Mouse (Mus musculus): Measurements from ENCODE around the gene Ipo13.

Gene Ipo13

DNA sequence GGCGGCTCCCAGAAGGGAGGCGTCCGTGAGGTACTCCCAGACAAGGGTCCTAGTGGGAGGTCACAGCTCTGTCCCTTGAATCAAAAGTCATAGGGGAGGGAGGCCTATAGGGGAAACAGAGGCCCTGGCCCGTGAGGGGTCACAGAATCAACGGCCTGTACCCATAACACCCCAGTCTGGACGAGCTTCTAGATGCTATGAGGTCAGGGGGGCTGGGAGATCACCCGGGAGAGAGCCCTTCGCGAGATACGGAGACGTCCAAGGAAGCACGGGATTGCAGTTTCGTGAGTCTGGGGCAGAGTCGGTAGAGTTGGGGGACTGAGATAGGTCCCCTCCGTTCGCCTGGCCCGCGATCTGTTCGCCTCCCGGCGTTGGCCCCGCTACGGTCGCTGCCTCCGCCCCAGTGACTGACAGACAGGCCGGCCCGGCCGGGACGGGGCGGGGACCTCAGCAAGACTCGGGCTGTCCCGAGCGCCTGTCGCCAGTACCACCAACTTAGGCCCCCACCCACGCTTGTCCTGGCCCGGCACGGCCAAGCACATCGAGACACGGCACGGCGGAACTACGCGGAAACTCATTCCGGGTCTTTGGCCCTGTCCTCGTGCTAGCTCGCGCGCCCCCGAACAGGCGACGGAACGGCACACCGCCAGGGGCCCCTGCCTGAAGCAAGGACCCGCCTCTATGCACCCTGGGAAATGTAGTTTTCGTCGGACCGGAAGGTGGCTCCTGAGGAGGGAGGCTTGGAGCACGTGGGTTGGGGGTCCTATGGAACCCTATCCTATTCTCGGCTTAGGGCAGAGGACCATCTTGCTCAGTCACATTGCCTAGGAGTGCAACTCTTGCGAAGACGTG is at the start of gene Ipo13:
Gene Ipo13 (minus strand): TSS at position 409 of the 852 bp plus-strand sequence.
- peak; percentile 84 to 93 for DNase-seq (ENCODE audit: low spot score in 2 of 2)

- no peak for DNase-seq (ENCODE audit: low spot score in 2 of 2)
Measured at GRCm38 (mm10) chr4:117957492-117957891, 42.7 kb upstream of the Ipo13 start.

DNA sequence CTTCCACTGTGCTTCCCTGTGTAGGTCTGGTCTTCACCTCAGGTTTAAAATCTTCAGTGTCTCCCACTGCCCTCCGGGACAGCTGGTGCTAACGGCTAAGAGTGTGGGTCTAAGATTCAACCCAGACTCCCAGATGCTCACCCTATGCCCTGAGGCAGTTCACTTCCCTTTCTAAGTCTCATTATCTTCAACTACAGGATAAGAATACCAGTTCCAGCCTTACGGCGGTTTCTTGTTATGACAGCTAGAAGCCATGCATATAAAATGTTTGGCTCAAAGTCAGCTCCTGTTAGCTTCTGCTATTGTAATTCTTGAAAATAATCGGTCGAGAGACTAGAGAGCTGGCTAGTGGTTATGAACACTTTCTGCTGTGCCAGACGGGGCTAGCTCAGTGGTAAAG is 32.7 kb upstream of the Ipo13 start:
- no peak for DNase-seq (ENCODE audit: low spot score in 2 of 2)

DNA sequence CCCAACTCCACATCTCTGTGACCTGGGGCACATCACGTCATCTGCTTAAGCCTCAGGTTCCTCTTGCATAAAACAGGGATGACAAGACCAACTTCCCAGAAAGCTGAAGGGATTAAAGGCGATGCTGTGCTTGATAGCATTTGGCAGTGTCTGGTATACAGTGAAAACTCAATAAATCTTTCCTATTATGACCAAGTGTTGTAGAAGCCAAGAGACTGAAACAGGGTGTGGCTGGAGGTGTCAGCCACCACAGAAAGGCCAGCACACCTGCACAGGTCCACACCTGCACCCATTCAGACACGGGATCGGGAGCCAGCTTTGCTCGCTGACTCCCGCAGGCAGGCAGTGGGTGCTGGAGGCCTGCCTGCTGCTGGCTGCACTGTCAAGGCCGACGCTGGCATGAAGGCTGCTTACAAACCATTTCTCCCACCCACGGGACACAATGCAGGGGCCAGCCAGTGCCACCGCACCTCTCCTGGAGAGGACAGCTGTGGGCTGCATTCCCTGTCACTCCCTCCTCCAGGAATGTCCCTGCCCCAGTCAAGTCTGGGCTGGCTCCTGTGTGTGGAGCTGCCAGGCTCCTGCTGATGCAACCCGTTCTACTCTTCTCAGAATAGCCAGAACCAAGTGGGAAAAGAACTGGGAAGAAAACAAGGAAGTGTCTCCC is 32.0 kb upstream of the Ipo13 start:
- DNase-seq (ENCODE audit: low spot score in 2 of 2): no peak

- no peak for DNase-seq (ENCODE audit: low spot score in 2 of 2)
Measured at GRCm38 (mm10) chr4:117943317-117943716, 28.5 kb upstream of the Ipo13 start.

- no peak for DNase-seq (ENCODE audit: low spot score in 2 of 2)
Measured at GRCm38 (mm10) chr4:117936964-117937363, 22.2 kb upstream of the Ipo13 start.

DNA sequence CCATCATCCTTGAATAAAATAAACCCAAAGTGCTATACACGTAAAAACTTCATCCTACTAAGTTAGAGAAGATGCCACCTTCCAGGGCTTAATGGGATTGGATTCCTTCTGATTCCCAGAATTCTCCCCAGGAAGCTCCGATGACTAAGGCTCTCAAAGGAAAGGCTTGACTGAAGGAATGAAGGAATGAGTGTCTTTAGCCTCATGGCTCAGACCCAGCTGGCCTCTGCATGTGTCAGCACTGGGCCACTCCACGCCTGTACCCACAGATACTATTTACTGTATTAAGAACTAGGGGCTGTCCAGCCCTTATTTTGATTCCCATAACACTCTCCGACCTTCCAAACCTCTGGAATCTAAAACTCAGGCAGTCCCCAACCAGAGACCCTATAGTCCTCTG is 19.3 kb upstream of the Ipo13 start:
- no peak for DNase-seq (ENCODE audit: low spot score in 2 of 2)

- no peak for DNase-seq (ENCODE audit: low spot score in 2 of 2)
Measured at GRCm38 (mm10) chr4:117933248-117933647, 18.4 kb upstream of the Ipo13 start.

GRCm38 (mm10) chr4:117929391-117929881 is 14.6 kb upstream of the Ipo13 start, which contains the start of gene Artn:
Gene Artn (minus strand): TSS chr4:117929763.
- DNase-seq (ENCODE audit: low spot score in 2 of 2): no peak

- DNase-seq (ENCODE audit: low spot score in 2 of 2): peak; percentile 55 to 63
Measured at GRCm38 (mm10) chr4:117928699-117929241, 14.0 kb upstream of the Ipo13 start.

DNA sequence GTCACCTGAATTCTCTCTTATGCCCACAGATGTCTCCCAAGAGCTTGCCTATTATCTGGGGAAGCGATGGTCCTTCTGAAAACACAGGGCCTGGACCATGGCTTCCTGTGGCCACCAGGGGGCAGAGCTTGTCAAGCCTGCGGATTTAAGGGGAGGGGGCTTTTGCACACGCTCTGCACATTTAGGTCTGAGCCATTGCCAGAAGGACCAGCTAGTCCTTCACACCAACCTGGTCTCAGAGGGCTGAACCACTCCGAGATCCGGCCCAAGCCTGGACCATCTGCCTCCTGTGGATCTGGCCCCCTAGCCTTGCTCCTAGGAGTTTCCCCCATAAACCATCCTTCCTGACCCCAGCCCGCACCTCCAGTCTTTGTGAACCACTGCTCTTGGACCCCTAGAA is 13.4 kb upstream of the Ipo13 start:
- no peak for DNase-seq (ENCODE audit: low spot score in 2 of 2)

DNA sequence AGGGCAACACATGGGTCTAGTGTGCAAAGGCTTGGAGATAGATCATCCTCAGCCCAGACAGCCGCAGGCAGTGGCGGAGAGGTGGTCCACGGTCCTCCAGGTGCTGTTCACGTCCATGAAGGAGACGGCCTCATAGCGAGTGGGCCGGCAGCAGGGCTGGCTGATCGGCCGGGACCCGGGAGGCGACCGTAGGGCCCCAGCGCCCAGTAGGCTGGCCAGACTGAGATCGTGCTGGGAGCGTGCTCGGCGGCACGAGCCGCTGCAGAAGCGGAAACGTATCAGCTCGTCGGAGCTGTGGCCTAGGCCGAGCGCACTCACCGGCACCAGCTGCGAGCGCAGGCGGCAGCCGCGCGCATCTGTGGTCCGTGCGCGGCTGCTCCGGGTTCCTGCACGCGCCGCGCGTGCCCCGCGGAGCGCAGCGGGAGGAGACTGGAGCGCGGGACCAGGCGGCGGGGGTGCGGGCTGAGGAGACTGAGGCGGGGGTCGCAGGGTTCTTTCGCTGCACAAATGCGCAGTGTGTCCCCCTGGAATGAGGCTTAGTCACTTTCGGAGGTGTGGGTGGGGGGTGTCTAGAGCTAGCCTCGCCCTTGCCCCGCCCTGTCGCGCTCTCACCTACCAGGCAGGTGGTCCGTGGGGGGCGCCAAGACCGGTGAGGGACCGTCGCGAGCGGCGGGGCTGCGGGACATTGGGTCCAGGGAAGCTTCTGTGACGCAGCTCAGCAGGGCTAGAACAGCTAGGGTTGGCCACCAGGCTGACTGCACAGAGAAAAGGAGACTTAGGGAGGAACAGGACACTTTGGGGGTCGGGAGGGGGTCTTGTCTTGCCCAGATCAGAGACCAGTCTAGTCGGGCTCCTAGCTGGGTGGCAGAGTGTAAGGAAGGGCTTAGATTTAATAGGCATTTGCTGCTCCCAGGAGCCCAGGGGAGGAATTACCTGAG is 12.0 kb upstream of the Ipo13 start:
- DNase-seq (ENCODE audit: low spot score in 2 of 2): peak in 1 of 2 experiments; percentile 21

- DNase-seq (ENCODE audit: low spot score in 2 of 2): no peak
Measured at GRCm38 (mm10) chr4:117924916-117925315, 10.1 kb upstream of the Ipo13 start.

- no peak for DNase-seq (ENCODE audit: low spot score in 2 of 2)
Measured at GRCm38 (mm10) chr4:117923450-117923849, 8.7 kb upstream of the Ipo13 start.

DNA sequence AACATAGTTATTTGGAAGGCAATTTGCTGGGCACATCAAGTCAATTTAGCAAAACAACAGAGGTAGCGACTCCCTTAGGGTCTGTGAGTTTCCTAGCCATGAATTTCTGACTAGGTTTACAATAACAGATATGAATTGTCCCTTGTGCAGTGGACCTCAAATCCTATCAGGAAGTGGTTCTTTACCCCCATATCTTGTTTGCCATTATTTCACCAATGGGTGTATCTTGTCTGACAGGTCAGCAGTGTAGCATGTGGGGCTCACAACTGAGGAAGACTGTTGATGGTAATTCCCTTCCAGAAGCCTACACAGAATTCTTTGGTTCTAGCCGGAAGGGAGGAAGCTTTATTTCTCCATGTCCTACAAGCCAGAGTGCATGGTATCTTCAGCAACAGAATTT is 6.6 kb upstream of the Ipo13 start:
- no peak for DNase-seq (ENCODE audit: low spot score in 2 of 2)

DNA sequence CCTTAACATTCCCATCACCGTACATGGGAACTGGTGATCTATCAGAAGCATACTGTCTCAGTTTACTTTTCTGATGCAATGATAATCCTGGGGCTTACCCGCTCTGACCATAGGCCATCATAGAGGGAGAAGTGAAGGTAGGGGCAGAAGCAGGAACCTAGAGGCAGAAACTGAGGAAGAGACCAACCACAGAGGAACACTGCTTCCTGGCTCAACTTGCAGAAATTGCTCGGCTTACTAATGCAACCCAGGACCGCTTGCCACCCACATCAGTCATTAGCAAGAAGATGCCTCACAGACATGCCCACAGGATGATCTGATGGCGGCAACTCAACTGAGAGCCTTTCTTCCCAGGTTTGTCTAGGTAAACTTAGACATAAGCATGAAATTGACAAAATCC is 4.0 kb upstream of the Ipo13 start:
- no peak for DNase-seq (ENCODE audit: low spot score in 2 of 2)

GRCm38 (mm10) chr4:117918261-117918660 is 3.5 kb upstream of the Ipo13 start:
- no peak for DNase-seq (ENCODE audit: low spot score in 2 of 2)

DNA sequence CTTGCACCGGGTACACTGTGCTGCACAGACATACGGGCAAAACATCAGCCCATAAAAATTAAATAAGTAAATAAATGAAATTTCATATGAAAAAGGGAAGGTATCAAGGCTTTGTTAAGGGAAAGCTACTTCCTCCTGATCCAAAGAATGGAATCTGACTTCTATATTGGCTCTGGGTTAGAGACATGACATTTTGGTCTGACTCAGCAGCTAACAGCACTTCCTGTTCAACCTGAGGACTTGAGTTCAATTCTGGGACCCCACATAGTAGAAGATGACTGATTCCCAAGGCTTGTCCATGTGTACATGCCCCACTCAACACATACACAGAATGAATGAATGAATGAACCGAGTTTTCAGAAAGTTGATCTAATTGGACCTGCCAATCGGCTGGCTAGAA is 3.0 kb upstream of the Ipo13 start:
- no peak for DNase-seq (ENCODE audit: low spot score in 2 of 2)

DNA sequence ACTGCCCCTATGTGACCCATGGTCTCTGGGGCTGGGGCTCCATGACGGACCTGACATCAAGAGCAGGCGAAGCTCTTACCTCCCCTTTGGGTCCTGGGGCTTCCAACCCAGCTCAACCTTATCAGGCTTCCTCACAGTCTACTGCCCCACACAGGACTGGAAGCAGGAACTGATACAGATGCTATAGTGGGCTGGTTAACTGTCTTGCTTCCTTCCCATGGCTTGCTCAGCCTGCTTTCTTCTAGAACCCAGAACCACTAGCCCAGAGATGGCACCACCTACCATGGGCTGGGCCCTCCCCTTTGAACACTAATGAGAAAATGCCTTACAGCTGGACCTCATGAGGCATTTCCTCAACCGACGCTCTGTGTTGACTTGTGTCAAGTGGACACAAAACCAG is 2.6 kb upstream of the Ipo13 start:
- DNase-seq (ENCODE audit: low spot score in 2 of 2): no peak

DNA sequence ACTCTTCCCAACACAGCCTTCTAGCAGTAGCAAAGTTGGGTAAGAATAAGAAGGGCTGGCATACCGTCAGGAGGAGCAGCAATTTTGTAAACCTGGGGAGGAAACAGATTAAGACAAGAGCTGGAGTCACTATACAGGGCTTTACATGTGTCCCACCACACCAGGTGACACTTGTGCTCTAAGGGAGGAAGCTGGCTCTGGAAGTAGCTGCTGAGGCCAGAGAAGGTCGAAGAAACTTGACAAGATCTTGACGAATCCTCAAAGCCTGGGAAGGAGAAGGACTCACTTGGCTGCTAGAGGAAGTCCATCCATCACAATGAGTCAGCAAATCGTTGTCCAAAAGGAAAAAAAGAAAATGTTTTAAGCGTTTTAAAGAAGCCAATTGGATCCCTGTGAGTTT is 1.6 kb upstream of the Ipo13 start:
- no peak for DNase-seq (ENCODE audit: low spot score in 2 of 2)

DNA sequence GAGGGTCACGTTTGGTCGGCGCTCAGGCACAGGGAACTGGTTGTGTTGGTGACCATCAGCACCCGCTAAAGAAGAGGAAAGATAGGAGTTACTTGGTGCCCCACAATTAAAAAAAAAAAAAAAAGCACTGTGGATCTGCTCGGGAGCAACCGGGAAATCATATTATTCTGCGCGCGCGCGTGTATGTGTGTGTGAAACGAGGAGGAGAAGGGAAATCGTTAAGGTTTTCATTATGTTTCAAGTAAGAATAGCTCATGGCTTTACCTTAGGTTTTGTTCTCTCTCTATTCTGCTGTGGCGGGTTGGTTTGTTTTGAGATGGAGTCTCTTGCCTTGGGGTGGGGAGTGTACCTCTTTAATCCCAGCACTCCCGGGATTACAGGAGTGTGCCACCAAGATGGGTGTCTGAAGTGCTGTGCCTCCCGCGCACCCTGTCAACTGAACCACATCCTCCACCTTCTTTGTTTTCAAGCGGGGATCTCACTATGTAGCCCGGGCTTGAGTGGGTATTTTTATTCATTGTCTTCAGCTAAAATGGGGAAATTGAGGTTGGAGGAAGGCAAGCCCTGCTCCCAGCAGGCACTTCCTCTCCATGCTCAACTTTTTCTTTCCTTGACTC is 798 bp upstream of the Ipo13 start:
- DNase-seq (ENCODE audit: low spot score in 2 of 2): no peak

Measured in spleen, postnatal 14 days (tissue).